Mouse (Mus musculus): ENCODE results near the gene Chil3. TPM values are rescaled to one million over a fixed set of nuclear protein-coding genes. Genes with fewer than 3 reads are reported as not detected.
"Not testable (repeated sequence)": the region's sequence is repeated elsewhere in the genome, so short reads cannot be mapped to it uniquely, and the experiment has no call there.

Gene Chil3
- 1.6 and 3.3 TPM in 2 replicates for polyA plus RNA-seq (2012; rRNA removed)

- Histone ChIP-seq H3K27me3 (ENCODE audit: control insufficient read depth, insufficient read depth, low read length) (0 out of 2 replicates have a peak, but pooled peaks cover 3% of the 10 kb centered on the region), H3K27ac (ENCODE audit: control insufficient read depth, insufficient read depth, low read depth, low read length) (no peak within 1 kb of the TSS), H3K36me3 (ENCODE audit: control insufficient read depth, insufficient read depth, low read length) (no peaks in the 10 kb centered on the region), H3K4me3 (ENCODE audit: control insufficient read depth, low read depth, low read length) (no peak within 1 kb of the TSS), H3K4me1 (ENCODE audit: control insufficient read depth, insufficient read depth, low read length) (no peaks in the 10 kb centered on the region)
- TF ChIP-seq CTCF (IDR thresholded peaks at IDR 0.05; ENCODE audit: control insufficient read depth, insufficient read depth, insufficient replicate concordance, low read depth, low read length) (no peak), POLR2A (IDR thresholded peaks at IDR 0.05; ENCODE audit: control insufficient read depth, low read depth, low read length) (no peak)
These were observed at the start of gene Chil3 for GRCm38 (mm10) chr3:106167464-106167863. TSS of gene Chil3 (minus strand) at chr3:106167564.

GRCm38 (mm10) chr3:106198030-106198429, 30.7 kb upstream of the Chil3 start:
- not testable (repeated sequence) for H3K27me3 ChIP-seq (ENCODE audit: control insufficient read depth, insufficient read depth, low read length); H3K4me3 ChIP-seq (ENCODE audit: control insufficient read depth, low read depth, low read length); H3K4me1 ChIP-seq (ENCODE audit: control insufficient read depth, insufficient read depth, low read length); H3K36me3 ChIP-seq (ENCODE audit: control insufficient read depth, insufficient read depth, low read length); H3K27ac ChIP-seq (ENCODE audit: control insufficient read depth, insufficient read depth, low read depth, low read length)

- not testable (repeated sequence) for H3K36me3 ChIP-seq (ENCODE audit: control insufficient read depth, insufficient read depth, low read length)
These were observed 29.9 kb upstream of the Chil3 start for GRCm38 (mm10) chr3:106197246-106197645.

DNA sequence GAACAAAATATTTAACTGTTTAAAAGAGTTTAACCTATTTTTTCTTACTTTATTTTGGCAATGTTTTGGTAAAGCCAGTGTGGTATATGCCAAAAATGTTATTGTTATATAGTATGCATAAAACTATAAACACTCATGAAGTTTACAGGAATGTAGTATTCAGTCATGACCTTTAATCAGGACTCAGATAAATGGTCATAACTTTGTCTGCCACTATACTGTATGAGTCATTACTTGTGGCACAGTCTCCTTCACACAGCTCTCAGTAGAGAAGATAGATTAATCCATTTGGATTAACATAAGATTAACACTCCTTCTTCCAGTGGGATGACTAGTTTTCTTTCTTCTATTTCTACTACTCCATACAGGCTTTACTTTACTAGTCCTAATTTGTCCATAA, 28.9 kb upstream of the Chil3 start:
- no peak overlapping the region for H3K4me3 ChIP-seq (ENCODE audit: control insufficient read depth, low read depth, low read length)
- H3K27me3 ChIP-seq (ENCODE audit: control insufficient read depth, insufficient read depth, low read length), result no peaks in the 10 kb centered on the region
- H3K27ac ChIP-seq (ENCODE audit: control insufficient read depth, insufficient read depth, low read depth, low read length), result no peak overlapping the region
- H3K36me3 ChIP-seq (ENCODE audit: control insufficient read depth, insufficient read depth, low read length), result no peaks in the 10 kb centered on the region
- H3K4me1 ChIP-seq (ENCODE audit: control insufficient read depth, insufficient read depth, low read length), result no peaks in the 10 kb centered on the region
- TF ChIP-seq POLR2A (IDR thresholded peaks at IDR 0.05; ENCODE audit: control insufficient read depth, low read depth, low read length) (no peak), CTCF (IDR thresholded peaks at IDR 0.05; ENCODE audit: control insufficient read depth, insufficient read depth, insufficient replicate concordance, low read depth, low read length) (no peak)

More at GRCm38 (mm10) chr3:106197246-106197645, 29.9 kb upstream of the Chil3 start:
- H3K27me3 ChIP-seq (ENCODE audit: control insufficient read depth, insufficient read depth, low read length); H3K4me1 ChIP-seq (ENCODE audit: control insufficient read depth, insufficient read depth, low read length); H3K27ac ChIP-seq (ENCODE audit: control insufficient read depth, insufficient read depth, low read depth, low read length); H3K4me3 ChIP-seq (ENCODE audit: control insufficient read depth, low read depth, low read length): not testable (repeated sequence)

DNA sequence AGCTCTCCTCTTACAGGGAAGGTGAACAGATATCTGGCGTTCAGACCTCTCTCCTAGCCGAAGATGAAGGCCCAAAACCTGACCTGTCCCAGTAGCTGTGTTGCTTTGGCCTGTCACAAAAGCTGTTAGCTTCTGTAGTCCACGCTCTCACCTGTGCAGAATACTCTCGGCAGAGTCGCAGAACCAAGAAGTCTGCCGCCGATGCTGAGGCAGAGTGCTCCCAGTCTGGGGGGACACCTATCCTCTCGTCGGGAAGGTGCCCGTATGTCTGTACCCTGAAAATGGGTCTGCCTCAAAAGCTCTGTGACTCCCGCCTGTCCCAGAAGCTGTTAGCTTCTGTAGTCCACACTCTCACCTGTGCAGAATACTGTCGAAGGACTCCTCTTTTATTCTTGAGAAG, 28.1 kb upstream of the Chil3 start:
- Histone ChIP-seq H3K27ac (ENCODE audit: control insufficient read depth, insufficient read depth, low read depth, low read length) (no peak overlapping the region), H3K36me3 (ENCODE audit: control insufficient read depth, insufficient read depth, low read length) (no peaks in the 10 kb centered on the region), H3K4me1 (ENCODE audit: control insufficient read depth, insufficient read depth, low read length) (no peaks in the 10 kb centered on the region), H3K4me3 (ENCODE audit: control insufficient read depth, low read depth, low read length) (no peak overlapping the region), H3K27me3 (ENCODE audit: control insufficient read depth, insufficient read depth, low read length) (no peaks in the 10 kb centered on the region)
- TF ChIP-seq POLR2A (IDR thresholded peaks at IDR 0.05; ENCODE audit: control insufficient read depth, low read depth, low read length) (no peak), CTCF (IDR thresholded peaks at IDR 0.05; ENCODE audit: control insufficient read depth, insufficient read depth, insufficient replicate concordance, low read depth, low read length) (no peak)

- no peak for TF ChIP-seq POLR2A (IDR thresholded peaks at IDR 0.05; ENCODE audit: control insufficient read depth, low read depth, low read length)
- TF ChIP-seq CTCF (IDR thresholded peaks at IDR 0.05; ENCODE audit: control insufficient read depth, insufficient read depth, insufficient replicate concordance, low read depth, low read length), result no peak
- no peaks in the 10 kb centered on the region for H3K4me1 ChIP-seq (ENCODE audit: control insufficient read depth, insufficient read depth, low read length)
- no peak overlapping the region for H3K4me3 ChIP-seq (ENCODE audit: control insufficient read depth, low read depth, low read length)
- no peak overlapping the region for H3K27ac ChIP-seq (ENCODE audit: control insufficient read depth, insufficient read depth, low read depth, low read length)
- no peaks in the 10 kb centered on the region for H3K27me3 ChIP-seq (ENCODE audit: control insufficient read depth, insufficient read depth, low read length)
- no peaks in the 10 kb centered on the region for H3K36me3 ChIP-seq (ENCODE audit: control insufficient read depth, insufficient read depth, low read length)
These were observed 20.6 kb upstream of the Chil3 start for GRCm38 (mm10) chr3:106187991-106188390.

- Histone ChIP-seq H3K4me3 (ENCODE audit: control insufficient read depth, low read depth, low read length) (no peak overlapping the region), H3K27ac (ENCODE audit: control insufficient read depth, insufficient read depth, low read depth, low read length) (no peak overlapping the region), H3K27me3 (ENCODE audit: control insufficient read depth, insufficient read depth, low read length) (no peaks in the 10 kb centered on the region), H3K36me3 (ENCODE audit: control insufficient read depth, insufficient read depth, low read length) (no peaks in the 10 kb centered on the region), H3K4me1 (ENCODE audit: control insufficient read depth, insufficient read depth, low read length) (no peaks in the 10 kb centered on the region)
- TF ChIP-seq CTCF (IDR thresholded peaks at IDR 0.05; ENCODE audit: control insufficient read depth, insufficient read depth, insufficient replicate concordance, low read depth, low read length) (no peak), POLR2A (IDR thresholded peaks at IDR 0.05; ENCODE audit: control insufficient read depth, low read depth, low read length) (no peak)
These were observed 10.3 kb upstream of the Chil3 start for GRCm38 (mm10) chr3:106177509-106178189.

DNA sequence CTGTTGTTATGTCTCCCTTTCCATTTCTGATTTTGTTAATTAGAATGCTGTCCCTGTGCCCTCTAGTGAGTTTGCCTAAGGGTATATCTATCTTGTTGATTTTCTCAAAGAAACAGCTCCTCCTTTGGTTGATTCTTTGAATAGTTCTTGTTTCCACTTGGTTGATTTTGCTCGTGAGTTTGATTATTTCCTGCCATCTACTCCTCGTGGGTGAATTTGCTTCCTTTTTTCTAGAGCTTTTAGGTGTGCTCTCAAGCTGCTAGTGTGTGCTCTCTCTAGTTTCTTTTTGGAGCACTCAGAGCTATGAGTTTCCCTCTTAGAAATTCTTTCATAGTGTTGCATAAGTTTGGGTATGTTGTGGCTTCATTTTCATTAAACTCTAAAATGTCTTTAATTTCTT, 7.6 kb upstream of the Chil3 start:
- not testable (repeated sequence) for H3K4me3 ChIP-seq (ENCODE audit: control insufficient read depth, low read depth, low read length); H3K4me1 ChIP-seq (ENCODE audit: control insufficient read depth, insufficient read depth, low read length); H3K36me3 ChIP-seq (ENCODE audit: control insufficient read depth, insufficient read depth, low read length); H3K27ac ChIP-seq (ENCODE audit: control insufficient read depth, insufficient read depth, low read depth, low read length); H3K27me3 ChIP-seq (ENCODE audit: control insufficient read depth, insufficient read depth, low read length)

DNA sequence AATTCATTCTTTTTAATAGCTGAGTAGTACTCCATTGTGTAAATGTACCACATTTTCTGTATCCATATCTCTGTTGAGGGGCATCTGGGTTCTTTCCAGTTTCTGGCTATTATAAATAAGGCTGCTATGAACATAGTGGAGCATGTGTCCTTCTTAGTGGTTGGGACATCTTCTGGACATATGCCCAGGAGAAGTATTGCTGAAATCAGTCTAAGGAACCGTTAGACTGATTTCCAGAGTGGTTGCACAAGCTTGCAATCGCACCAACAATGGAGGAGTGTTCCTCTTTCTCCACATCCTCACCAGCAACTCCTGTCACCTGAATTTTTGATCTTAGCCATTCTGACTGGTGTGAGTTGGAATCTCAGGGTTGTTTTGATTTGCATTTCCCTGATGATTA, 5.1 kb upstream of the Chil3 start:
- H3K27ac ChIP-seq (ENCODE audit: control insufficient read depth, insufficient read depth, low read depth, low read length); H3K36me3 ChIP-seq (ENCODE audit: control insufficient read depth, insufficient read depth, low read length); H3K27me3 ChIP-seq (ENCODE audit: control insufficient read depth, insufficient read depth, low read length); H3K4me1 ChIP-seq (ENCODE audit: control insufficient read depth, insufficient read depth, low read length); H3K4me3 ChIP-seq (ENCODE audit: control insufficient read depth, low read depth, low read length): not testable (repeated sequence)
